Mouse (Mus musculus) MN1 (cell line): ENCODE results near the gene Rab8b.
A peak's percentile ranks its signal among the peaks of the same experiment; 100 is the strongest.
"Not testable (repeated sequence)": the region's sequence is repeated elsewhere in the genome, so short reads cannot be mapped to it uniquely, and the experiment has no call there.

Source experiments
- DNase-seq: peaks from one replicate; pipeline ENCODE4 v3.0.0-alpha.2; 2016; ENCODE audit warnings: low spot score

Gene Rab8b

GRCm38 (mm10) chr9:66834318-66835096 lies 85.0 kb downstream of the Rab8b start, which contains the start of gene Aph1c:
Aph1c (minus strand) TSS chr9:66834726.
- DNase-seq: peak; percentile 88

- no peak for DNase-seq
These were observed 85.6 kb downstream of the Rab8b start for GRCm38 (mm10) chr9:66833851-66834250.

GRCm38 (mm10) chr9:66832366-66832908 lies 87.0 kb downstream of the Rab8b start:
- DNase-seq: no peak

- peak; percentile 63 for DNase-seq
These were observed 93.5 kb downstream of the Rab8b start for GRCm38 (mm10) chr9:66825990-66826389.

GRCm38 (mm10) chr9:66822255-66822654 lies 97.2 kb downstream of the Rab8b start:
- DNase-seq: not testable (repeated sequence)

GRCm38 (mm10) chr9:66820996-66821395 lies 98.5 kb downstream of the Rab8b start:
- no peak for DNase-seq

- DNase-seq: peak; percentile 43
These were observed 106.1 kb downstream of the Rab8b start for GRCm38 (mm10) chr9:66813392-66813791.

- DNase-seq: not testable (repeated sequence)
These were observed 113.5 kb downstream of the Rab8b start for GRCm38 (mm10) chr9:66805951-66806350.

- DNase-seq: no peak
These were observed 117.5 kb downstream of the Rab8b start for GRCm38 (mm10) chr9:66801947-66802346.

- DNase-seq: no peak
These were observed 122.7 kb downstream of the Rab8b start, which contains the start of gene Gm10647 for GRCm38 (mm10) chr9:66796739-66797138. Gm10647 (plus strand) TSS chr9:66797039.

- DNase-seq: peak; percentile 98
These were observed 123.8 kb downstream of the Rab8b start, which contains the start of gene Aph1b for GRCm38 (mm10) chr9:66795464-66796324. Aph1b (minus strand) TSS chr9:66795490.

GRCm38 (mm10) chr9:66794629-66795463 lies 124.6 kb downstream of the Rab8b start:
- peak; percentile 19 for DNase-seq
